Mouse (Mus musculus): ENCODE results near the gene Clip2.

Clip2 gene

DNA sequence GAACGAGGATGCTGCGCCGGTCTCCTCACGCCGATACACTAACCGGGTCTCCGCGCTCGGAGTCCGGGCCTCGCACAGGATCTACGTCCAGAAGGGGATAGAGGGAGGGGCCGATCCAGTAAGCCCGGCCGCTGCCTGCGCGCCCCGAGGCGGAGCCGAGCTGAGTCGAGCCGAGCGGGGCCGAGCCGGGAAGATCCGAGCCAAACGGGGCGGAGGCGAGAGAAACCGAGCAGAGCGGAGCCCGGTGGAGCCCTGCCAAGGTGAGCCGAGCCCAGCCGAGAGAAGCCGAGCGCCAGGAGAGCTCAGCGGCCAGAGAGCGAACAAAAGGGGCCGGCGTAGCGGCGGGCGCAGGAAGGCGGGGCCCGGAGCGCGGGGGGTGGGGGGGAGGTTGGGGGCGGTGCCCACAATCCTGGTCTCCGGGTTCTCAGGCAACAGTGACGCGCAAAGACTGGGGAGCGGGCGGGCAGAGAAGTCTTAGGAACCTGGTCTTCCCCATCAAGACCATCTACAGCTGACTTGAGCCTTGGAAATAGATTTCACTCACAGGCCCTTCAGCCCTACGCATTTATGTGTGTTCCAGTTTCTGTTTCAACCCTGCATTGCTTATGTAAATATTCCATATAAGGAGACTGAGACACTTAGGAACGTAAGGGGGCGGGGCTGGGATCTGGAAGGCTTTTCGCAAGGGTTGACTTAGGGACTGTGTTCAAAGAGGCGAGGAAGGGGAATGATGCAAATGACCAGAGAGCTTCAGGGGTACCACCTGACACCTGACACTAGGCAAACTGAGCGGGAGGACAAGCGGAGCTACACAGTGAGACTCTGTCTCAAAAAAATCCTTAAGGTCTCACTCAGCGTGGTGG, at the start of gene Clip2:
Gene Clip2 (minus strand): TSS at position 325 of the 863 bp plus-strand sequence.
- peak; percentile 93 to 98 for DNase-seq (ENCODE audit: low spot score in 2 of 2)

DNA sequence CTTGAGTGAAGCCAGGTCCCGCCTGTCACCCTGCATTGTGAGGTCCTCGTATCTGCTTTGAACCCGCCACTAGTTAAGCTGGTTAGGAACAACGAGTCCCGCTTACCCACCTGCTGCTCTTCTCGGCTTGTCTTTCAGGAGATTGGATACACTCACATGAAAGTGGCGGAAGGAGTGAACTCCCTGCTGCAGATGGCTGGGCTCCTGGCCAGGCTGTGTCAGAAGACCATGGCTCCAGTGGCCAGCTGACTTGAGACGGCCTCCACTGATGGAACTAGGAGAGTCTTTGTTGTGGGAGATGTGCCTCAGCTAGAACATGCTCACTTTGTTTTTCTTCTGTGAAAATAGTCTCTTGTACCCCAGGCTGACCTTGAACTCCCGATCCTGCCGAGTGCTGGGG, 45.5 kb upstream of the Clip2 start:
- no peak for DNase-seq (ENCODE audit: low spot score in 2 of 2)

DNA sequence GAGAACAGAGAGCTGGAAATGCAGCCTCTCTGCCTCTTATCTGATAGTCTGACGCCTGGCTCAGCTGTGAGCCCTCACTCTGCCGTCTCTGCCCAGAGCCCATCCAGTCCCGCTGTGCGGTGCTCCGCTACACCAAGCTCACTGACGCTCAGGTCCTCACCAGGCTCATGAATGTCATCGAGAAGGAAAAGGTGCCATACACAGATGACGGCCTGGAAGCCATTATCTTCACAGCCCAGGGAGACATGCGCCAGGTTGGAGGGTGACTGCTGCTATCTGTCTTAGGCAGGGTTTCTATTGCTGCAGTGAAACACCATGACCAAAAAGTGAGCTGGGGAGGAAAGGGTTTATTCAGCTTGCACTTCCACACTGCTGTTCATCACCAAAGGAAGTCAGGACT, 40.9 kb upstream of the Clip2 start:
- no peak for DNase-seq (ENCODE audit: low spot score in 2 of 2)

DNA sequence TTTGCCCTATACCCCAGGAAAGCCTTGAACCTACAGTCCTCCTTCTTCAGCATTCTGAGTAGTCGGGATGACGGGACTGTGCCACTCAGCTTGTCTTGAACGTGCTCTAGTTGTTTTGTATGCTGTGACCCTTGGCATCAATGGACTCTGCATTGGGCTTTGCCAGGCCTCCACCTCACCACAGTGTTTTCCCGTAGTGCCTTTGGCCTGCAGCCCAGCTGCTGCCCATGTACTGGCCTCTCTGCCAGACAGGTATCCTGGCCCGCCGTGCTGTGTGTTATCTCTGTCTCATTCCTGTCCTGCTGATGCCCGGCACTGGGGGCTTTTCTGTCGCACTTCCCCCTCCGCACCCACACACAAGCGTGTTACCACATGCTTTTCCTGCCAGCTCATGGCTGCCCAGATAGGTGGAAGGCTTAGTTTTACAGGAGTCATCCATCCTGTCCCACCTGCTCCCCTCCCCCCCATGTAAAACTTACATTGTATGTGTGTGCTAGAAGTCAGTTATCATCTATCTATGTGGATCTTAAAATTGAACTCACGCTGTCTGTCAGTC, 39.9 kb upstream of the Clip2 start:
- DNase-seq (ENCODE audit: low spot score in 2 of 2), result no peak

DNA sequence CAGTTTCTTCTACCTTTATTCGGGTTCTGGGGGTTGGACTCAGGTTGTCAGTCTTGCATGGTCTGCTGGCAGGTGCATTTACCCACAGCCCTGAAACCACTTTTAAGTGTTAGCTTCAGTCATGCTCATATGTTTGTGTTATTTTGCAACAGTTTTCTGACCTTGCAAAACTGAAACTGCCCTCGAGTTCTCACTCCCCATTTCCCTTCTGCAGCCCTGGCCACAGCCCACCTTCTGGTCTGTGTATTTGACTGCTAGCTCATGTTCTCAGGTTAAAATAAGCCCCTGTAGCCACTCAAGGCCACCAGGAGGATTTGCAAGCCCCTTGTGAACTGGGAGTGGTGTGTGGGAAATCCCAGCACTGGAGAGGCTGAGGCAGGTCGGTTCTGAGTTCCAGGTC, 37.7 kb upstream of the Clip2 start:
- DNase-seq (ENCODE audit: low spot score in 2 of 2), result no peak

DNA sequence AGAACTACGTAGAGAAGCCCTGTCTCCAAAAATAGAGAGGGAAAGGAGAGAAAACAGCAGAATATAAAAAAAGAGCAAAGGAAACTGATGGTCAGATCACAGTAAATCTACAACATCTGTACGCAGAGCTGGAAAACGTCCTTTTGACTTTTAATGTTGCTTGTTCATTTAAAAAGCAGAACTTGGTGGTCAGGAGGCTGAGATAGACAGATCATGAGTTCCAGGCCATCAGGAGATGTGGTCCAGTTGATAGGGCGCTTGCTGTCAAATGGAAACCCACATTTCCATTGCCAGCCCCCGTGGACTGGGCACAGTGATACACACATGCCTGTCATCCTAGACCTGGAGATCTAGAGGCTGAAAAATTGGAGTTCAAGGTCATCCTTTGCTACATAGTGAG, 32.6 kb upstream of the Clip2 start:
- no peak for DNase-seq (ENCODE audit: low spot score in 2 of 2)

DNA sequence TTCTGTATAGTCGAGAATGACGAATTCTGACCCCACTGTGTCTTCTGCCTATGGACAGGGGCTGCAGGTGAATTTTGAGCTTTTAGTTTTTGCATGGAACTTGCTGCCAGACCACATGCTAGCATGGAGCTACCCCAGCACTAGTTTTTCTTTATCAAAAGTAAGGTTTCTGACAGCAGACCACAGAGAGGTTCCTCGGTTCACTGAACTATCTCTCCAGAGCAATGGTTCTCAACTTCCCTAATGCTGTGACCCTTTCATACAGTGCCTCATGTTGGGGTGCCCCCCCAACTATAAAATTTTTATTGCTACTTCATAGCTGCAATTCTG, 31.6 kb upstream of the Clip2 start:
- no peak for DNase-seq (ENCODE audit: low spot score in 2 of 2)

DNA sequence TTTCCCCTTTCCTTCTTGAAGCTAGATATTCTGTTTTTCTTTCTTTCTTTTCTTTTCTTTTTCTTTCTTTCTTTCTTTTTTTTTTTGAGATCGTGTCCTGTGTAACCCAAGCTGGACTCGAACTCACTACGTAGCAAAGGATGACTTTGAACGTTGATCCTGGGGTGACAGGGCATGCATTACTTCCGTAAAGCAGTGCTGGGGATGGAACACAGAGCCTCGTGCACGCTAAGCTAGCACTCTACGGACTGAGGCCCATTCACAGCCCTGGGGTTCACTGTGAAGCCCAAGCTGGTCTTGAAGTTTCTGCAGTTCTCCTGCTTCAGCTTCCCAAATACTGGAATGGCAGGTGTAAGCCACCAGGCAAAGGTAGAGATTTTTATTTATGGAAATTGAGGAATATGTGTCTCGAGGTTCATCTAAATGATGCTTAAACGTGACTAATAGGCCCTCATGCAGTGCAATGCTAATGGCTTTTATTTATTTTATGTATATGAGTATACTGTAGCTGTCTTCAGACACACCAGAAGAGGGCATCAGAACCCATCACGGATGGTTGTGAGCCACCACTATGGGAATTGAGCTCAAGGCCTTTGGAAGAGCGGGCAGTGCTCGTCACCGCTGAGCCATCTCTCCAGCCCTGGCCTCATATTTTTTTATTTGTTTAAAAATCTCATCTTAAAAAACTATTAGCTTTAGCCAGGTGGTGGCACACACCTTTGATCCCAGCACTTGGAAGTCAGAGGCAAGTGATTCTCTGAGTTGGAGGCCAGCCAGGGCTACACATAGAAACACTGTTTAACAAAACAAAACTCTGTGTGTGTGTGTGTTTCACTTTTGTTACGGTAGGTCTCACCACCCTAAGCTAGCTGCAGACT, 31.0 kb upstream of the Clip2 start:
- no peak for DNase-seq (ENCODE audit: low spot score in 2 of 2)

DNA sequence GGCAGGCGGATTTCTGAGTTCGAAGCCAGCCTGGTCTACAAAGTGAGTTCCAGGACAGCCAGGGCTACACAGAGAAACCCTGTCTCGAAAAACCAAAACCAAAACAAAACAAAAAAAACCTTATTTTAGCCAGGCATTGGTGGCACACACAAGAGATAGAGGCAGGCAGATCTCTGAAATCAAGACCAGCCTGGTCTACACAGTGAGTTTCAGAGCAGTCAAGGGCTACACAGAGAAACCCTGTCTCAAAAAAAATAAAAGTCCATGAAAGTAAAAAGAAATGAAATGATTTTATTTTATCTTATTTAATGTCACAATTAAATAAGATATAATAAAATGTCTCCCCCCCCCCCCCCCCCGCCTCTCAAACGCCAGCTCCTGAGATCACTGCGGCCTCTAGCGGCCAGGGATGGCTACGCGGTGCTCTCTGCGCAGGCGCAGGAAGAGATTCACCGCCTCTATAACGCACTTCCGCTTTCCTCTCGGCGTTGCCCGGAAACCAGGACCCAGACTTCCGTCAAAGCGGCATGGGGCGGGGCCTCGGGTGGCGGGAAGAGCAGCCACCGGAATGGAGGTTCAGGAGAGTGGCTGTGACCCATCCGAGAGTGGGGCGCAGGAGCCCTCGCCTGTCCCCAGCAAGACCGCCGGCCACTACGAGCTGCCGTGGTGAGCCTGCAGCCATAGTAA, 30.1 kb upstream of the Clip2 start:
- peak; percentile 97 to 98 for DNase-seq (ENCODE audit: low spot score in 2 of 2)

DNA sequence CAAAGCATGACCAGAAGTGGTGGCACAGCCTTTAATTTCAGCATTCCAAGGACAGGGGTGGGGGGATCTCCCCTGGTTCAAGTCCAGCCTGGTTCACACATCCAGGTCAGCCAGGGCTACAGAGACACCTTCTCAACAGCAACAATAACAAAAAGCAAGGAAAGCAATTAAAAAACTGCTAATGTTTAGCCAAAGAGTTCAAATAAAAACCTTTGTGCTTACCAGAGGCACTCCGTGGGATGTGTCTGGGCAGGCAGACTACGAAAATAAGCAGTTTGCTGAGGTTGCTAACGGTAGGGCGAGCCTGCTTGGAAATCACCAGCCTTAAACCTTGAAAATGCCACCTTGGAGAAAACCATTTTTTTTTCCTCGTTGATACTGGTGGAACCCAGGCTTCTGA, 28.9 kb upstream of the Clip2 start, which contains the start of gene Rfc2:
Gene Rfc2 (plus strand): TSS at position 221 of the 400 bp plus-strand sequence.
- DNase-seq (ENCODE audit: low spot score in 2 of 2), result no peak

DNA sequence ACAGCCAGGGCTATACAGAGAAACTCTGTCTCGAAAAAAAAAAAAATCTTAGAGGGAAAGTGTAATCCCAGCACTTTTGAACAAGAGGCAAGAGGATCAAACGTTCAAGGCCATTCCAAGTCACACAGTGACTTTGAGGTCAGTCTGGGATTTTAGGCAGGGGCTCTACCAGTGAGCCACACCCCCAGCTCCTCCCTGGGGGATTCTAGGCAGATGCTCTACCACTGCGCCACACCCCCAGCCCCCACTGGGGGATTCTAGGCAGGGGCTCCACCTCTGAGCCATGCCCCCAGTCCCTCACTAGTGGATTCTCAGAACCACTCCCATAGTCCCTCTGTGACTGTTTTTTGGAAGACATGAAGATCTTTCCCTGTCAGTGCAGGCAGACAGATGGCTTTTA, 26.9 kb upstream of the Clip2 start:
- DNase-seq (ENCODE audit: low spot score in 2 of 2), result no peak

DNA sequence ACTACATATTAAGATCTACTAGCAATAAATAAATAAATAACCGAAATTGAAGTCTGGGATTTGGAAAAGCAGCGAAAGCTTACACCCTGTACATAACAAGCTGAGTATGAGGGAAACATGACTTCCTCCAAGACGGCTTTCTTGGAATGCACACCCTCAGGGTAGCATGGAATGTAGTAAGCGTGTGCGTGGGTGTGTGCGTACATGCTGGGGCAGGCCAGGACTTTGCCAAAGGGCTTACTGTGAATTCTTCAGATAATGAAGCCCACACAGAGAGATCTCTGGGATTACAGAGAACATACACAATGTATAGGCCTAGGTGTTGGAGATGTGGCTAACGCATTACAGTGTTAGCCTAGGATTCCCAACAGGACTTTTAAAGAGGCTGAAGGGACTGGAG, 25.3 kb upstream of the Clip2 start:
- DNase-seq (ENCODE audit: low spot score in 2 of 2), result no peak

DNA sequence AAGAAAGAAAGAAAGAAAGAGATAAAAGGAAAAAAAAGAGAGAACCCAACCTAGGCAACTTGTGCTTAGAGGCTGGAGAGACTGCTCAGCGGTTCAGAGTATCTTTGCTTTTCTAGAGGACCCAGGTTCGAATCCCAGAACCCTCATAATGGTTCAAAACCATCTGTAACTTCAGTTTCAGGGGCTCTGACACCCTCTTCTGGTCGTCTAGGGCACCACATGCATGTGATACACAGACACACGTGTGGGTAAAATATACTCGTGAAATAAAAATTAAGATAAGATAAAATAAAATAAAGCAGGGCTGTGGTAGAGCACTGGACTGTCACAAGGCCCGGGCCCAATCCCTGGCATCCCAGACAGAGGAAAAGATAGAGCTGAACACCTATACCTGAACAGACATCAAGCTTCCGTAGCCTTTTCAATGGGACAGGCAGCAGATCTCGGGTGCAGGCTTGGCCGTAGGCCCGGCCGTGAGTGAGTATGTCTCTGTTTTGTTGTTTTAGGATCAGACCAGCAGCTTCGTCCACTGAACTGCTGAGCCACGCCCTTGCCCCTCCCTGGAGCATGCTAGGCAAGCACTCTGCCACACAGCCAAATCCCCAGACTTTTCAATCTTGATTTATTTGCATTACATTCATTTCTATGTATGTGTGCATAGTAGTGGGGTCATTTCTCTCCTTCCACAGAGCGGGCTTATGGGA, 24.4 kb upstream of the Clip2 start:
- DNase-seq (ENCODE audit: low spot score in 2 of 2), result no peak

DNA sequence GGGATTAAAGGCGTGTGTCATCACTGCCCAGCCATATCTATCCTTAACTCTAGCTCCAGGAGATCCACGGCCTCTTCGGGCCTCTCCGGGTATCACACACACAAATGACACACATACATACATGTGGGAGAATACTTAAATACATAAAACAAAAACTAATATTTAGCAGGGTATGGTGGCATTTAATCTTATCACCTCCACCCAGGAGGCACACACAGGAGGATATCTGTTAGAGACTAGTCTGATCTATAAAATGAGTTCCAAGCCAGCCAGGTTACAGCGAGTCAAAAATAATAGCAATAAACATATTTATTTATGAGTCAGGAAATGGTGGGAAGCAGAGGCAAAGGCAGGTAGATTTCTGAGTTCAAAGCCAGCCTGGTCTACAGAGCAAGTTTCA, 23.6 kb upstream of the Clip2 start:
- DNase-seq (ENCODE audit: low spot score in 2 of 2), result no peak

DNA sequence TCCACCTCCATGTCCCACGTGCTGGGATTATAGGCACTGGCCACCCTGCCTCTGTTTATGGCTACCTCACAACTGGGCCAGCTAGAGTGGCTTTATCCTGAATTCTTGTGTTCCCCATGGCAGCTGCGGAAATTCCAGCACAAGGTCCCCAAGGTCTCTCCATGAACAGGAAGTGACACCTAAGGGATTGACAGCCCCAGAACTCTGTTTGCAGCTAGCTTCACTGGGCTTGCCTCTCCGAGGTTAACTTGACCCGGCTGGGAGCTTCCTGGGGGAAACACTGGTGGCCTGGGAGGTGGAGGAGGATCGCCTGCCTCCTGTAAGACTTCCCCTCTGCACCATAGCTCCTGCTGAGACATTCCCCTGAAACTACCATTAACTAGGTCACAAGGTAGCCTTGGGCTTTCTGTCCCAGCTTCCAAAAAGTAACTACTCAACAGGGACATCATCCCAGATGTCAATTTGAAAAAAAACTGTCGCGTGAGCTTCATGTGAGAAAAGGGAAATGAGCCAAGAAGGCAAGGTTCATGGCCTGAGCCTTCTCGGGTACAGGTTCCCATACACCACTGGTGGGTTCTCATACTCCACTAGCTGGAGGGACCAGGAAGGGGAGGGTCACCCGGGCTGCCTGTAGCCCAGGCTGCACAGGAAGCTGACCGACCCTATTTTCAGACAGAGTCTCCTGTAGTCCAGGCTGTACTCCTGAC, 20.4 kb upstream of the Clip2 start:
- no peak for DNase-seq (ENCODE audit: low spot score in 2 of 2)

DNA sequence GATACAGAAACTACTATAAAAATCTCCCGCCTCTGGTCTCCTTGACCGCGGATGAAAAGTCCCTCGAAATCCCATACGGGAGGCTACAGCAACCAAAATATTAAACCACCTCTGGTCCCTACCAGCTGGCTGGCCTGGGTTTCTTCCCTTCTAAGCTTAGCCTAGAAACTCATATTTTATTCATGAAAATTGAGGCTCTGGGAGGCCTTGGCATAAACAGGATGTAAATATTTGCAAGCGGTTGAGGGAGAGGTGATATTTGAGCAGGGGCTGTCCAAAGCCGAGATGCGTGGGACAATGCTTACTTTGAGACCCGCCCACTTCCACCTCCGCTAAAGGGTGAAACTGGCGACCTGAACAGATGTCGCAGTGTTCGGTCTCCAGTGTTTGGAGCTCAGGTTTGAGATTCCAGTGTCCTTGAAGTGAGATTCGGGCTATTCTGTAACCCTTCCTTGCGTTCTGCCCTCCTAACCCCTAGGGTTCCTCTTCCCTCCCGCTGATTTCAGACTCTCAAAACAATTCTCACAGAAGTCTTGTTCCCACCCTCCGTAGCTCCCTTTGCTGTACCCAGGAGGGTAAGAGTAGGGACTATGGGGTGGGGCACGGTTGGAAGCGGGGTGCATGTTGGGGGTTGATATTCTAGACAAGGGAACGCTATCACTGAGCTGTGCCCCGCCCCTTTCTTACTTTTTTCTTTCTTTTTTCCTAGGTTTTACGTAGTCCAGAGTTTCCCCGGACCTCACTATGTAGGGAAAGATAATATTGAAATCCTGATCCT, 19.7 kb upstream of the Clip2 start:
- no peak for DNase-seq (ENCODE audit: low spot score in 2 of 2)

DNA sequence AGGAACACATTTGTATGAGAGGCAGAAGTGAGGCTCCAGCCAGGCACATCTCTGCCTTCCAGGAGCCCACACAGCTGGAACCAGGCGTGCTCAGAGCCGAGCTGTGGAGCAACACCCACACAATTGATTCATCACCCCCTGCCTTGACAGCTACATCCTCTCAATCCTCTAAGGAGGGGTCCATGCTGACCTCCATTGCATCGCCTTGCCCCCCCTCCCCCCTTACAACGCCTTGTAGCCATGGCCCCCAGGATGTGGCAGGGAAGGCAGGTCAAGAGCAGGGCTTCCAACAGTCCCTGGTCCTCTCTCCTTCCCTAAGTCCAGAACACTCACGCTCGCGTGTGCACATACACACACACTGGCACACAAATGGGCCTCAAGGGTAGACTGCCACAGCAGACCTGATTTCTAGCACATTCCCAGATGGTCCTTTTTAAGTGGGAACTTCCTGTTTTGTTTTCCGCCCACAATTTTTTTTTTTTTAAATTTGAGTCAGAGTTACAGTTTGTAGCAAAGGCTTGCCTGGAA, 16.8 kb upstream of the Clip2 start:
- DNase-seq (ENCODE audit: low spot score in 2 of 2), result no peak

DNA sequence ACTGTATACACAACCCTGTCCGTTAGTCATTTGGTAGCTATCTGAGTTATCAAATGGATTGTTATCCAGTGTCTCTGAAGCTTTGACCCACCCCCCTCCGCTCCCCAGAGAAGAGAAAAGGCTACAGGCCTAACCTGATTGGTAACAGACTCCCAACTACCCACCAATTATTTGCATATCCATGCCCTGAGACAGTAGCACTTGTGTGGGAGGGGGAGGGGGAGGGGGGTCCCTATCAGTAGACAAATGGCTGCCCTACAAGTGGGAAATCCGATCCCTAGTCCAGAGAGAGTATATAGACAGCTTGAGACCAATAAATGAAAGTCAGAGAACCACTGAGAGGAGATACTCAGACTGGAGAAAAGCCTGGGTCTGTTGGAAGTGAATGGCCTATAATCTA, 15.8 kb upstream of the Clip2 start:
- DNase-seq (ENCODE audit: low spot score in 2 of 2), result no peak

DNA sequence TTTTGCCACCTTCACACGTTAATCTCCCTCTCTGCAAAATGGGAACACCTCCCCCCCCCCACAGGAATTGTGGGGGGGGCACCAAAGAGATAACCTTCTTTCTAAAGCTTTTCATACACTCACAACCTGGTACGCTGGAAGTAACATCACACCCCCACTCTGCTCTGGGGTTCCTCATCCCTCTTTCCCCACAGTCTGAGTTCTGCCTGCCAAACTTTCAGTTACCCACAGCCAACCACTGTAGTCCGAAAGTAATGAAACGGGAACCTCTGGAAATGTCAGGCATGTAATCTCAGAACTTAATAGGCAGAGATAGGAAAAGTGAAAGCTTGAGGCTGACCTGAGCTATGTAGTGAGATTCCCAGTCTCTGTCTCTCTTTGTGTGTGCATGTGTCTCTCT, 15.2 kb upstream of the Clip2 start:
- no peak for DNase-seq (ENCODE audit: low spot score in 2 of 2)

DNA sequence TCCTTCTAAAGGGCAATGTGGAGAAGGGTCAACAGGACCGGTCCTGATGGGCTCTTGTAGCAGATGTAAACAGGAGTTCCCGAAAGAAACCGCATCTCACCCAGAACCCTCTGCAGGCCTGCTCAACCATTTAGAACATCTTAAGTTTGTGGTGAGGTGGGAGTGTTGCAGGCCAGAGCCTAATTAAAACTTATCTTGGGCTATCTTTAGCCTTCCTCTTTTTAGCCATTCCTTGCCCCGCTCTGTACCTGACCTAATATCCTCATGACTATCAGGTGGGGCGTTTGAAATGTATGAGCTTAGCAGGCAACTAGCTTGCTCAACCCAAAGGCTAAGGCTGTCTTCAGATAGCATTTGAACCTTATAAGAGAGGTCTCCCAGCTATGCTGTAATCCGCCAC, 13.5 kb upstream of the Clip2 start:
- no peak for DNase-seq (ENCODE audit: low spot score in 2 of 2)

Measured in frontal cortex, postnatal 25 days (tissue).